Mouse (Mus musculus) megakaryocyte, embryonic 14.5 days (primary cell): ENCODE data around the gene Emc1. TPM values are rescaled to one million over a fixed set of nuclear protein-coding genes. Genes with fewer than 3 reads are reported as not detected.

Source experiments
- H3K27me3 ChIP-seq: replicated peaks from 2 replicates; pipeline ENCODE3; 2012; ENCODE audit warnings: inconsistent platforms
- H3K36me3 ChIP-seq: replicated peaks from 2 replicates; pipeline ENCODE3; 2012; ENCODE audit warnings: low read length, inconsistent platforms, mixed read lengths
- H3K4me1 ChIP-seq: 2 replicates; pipeline ENCODE4 v1.6.1; 2012; ENCODE audit warnings: inconsistent platforms
- H3K4me3 ChIP-seq: replicated peaks from 2 replicates; pipeline ENCODE3; 2012; ENCODE audit warnings: moderate library complexity, mild to moderate bottlenecking, inconsistent platforms
- H3K9me3 ChIP-seq: 2 replicates; pipeline ENCODE4 v1.6.1; 2012; ENCODE audit warnings: inconsistent platforms
- FLI1 ChIP-seq: IDR thresholded peaks from 2 replicates; pipeline ENCODE4 v1.6.1; 2012; ENCODE audit warnings: low read length, inconsistent platforms, mixed read lengths
- GATA1 ChIP-seq: IDR thresholded peaks from 3 replicates; pipeline ENCODE4 v1.6.1; 2012; ENCODE audit warnings: mixed read lengths, low read length, inconsistent platforms, borderline replicate concordance
- polyA plus RNA-seq: library from polyadenylated mRNA; stranded (reverse); fragments of >175 nt; gene quantifications from 2 replicates; pipeline ENCODE4 v1.2.3, GENCODE M21; 2012; ENCODE audit warnings: low replicate concordance; ENCODE audit not compliant: insufficient read depth

Gene Emc1
- polyA plus RNA-seq, 1 experiment: 3.3 TPM

- Histone ChIP-seq H3K36me3 (peaks cover 48% of the 10 kb centered on the region), H3K4me1 (peaks cover 13% of the 10 kb centered on the region), H3K9me3 (no peaks in the 10 kb centered on the region), H3K4me3 (peak overlapping the region; percentile 14), H3K27me3 (peaks cover 7% of the 10 kb centered on the region)
- TF ChIP-seq GATA1 (no peak), FLI1 (no peak)
Measured at GRCm38 (mm10) chr4:139345416-139346019, 6.9 kb upstream of the Emc1 start.

- no peak for TF ChIP-seq FLI1
- no peak for TF ChIP-seq GATA1
- Histone ChIP-seq H3K9me3 (no peaks in the 10 kb centered on the region), H3K36me3 (peaks cover 60% of the 10 kb centered on the region), H3K4me3 (peak overlapping the region; percentile 100), H3K27me3 (no peaks in the 10 kb centered on the region), H3K4me1 (peaks cover 46% of the 10 kb centered on the region)
Measured at GRCm38 (mm10) chr4:139352832-139353231, 445 bp downstream of the Emc1 start.

- Histone ChIP-seq H3K36me3 (peaks cover 82% of the 10 kb centered on the region), H3K4me3 (no peak overlapping the region), H3K9me3 (no peaks in the 10 kb centered on the region), H3K4me1 (peaks cover 37% of the 10 kb centered on the region), H3K27me3 (no peaks in the 10 kb centered on the region)
- TF ChIP-seq GATA1: no peak
- no peak for TF ChIP-seq FLI1
Measured at GRCm38 (mm10) chr4:139357211-139357610, 4.8 kb downstream of the Emc1 start.

- Histone ChIP-seq H3K27me3 (no peaks in the 10 kb centered on the region), H3K4me1 (peaks cover 19% of the 10 kb centered on the region)
Measured at GRCm38 (mm10) chr4:139360761-139361548, 8.6 kb downstream of the Emc1 start.

GRCm38 (mm10) chr4:139367336-139367735, 14.9 kb downstream of the Emc1 start:
- Histone ChIP-seq H3K9me3 (no peaks in the 10 kb centered on the region), H3K4me3 (no peak overlapping the region), H3K27me3 (no peaks in the 10 kb centered on the region), H3K4me1 (no peaks in the 10 kb centered on the region), H3K36me3 (peaks cover 97% of the 10 kb centered on the region)
- no peak for TF ChIP-seq GATA1
- no peak for TF ChIP-seq FLI1

More at GRCm38 (mm10) chr4:139360761-139361548, 8.6 kb downstream of the Emc1 start:
- H3K4me3 ChIP-seq: no peak overlapping the region
- TF ChIP-seq GATA1 (no peak), FLI1 (no peak)
- no peaks in the 10 kb centered on the region for H3K9me3 ChIP-seq
- peaks cover 99% of the 10 kb centered on the region for H3K36me3 ChIP-seq

- Histone ChIP-seq H3K27me3 (no peaks in the 10 kb centered on the region), H3K4me1 (no peaks in the 10 kb centered on the region), H3K9me3 (no peaks in the 10 kb centered on the region), H3K36me3 (peaks cover 97% of the 10 kb centered on the region), H3K4me3 (no peak overlapping the region)
- no peak for TF ChIP-seq FLI1
- TF ChIP-seq GATA1: no peak
Measured at GRCm38 (mm10) chr4:139368038-139368437, 15.7 kb downstream of the Emc1 start.

- TF ChIP-seq FLI1 (no peak), GATA1 (no peak)
- no peaks in the 10 kb centered on the region for H3K27me3 ChIP-seq
- no peak overlapping the region for H3K4me3 ChIP-seq
- peaks cover 96% of the 10 kb centered on the region for H3K36me3 ChIP-seq
- 0 out of 2 replicates have a peak, but pooled peaks cover 2% of the 10 kb centered on the region for H3K4me1 ChIP-seq
- H3K9me3 ChIP-seq: no peaks in the 10 kb centered on the region
Measured at GRCm38 (mm10) chr4:139373130-139373529, 20.7 kb downstream of the Emc1 start.

GRCm38 (mm10) chr4:139373531-139373930, 21.1 kb downstream of the Emc1 start:
- TF ChIP-seq FLI1 (no peak), GATA1 (no peak)
- Histone ChIP-seq H3K9me3 (no peaks in the 10 kb centered on the region), H3K27me3 (no peaks in the 10 kb centered on the region), H3K4me1 (0 out of 2 replicates have a peak, but pooled peaks cover 2% of the 10 kb centered on the region), H3K36me3 (peaks cover 94% of the 10 kb centered on the region), H3K4me3 (no peak overlapping the region)

GRCm38 (mm10) chr4:139379719-139380118, 27.3 kb downstream of the Emc1 start:
- Histone ChIP-seq H3K4me1 (peaks cover 38% of the 10 kb centered on the region), H3K27me3 (no peaks in the 10 kb centered on the region), H3K36me3 (peaks cover 47% of the 10 kb centered on the region), H3K4me3 (peak overlapping the region; percentile 93), H3K9me3 (no peaks in the 10 kb centered on the region)
- TF ChIP-seq FLI1 (no peak), GATA1 (no peak)

GRCm38 (mm10) chr4:139380207-139380748, 27.9 kb downstream of the Emc1 start:
- TF ChIP-seq GATA1 (no peak), FLI1 (no peak)
- peaks cover 44% of the 10 kb centered on the region for H3K4me1 ChIP-seq
- no peaks in the 10 kb centered on the region for H3K9me3 ChIP-seq
- peak overlapping the region; percentile 93 for H3K4me3 ChIP-seq
- peaks cover 46% of the 10 kb centered on the region for H3K36me3 ChIP-seq
- H3K27me3 ChIP-seq: no peaks in the 10 kb centered on the region
